In the genomic region with DNA sequence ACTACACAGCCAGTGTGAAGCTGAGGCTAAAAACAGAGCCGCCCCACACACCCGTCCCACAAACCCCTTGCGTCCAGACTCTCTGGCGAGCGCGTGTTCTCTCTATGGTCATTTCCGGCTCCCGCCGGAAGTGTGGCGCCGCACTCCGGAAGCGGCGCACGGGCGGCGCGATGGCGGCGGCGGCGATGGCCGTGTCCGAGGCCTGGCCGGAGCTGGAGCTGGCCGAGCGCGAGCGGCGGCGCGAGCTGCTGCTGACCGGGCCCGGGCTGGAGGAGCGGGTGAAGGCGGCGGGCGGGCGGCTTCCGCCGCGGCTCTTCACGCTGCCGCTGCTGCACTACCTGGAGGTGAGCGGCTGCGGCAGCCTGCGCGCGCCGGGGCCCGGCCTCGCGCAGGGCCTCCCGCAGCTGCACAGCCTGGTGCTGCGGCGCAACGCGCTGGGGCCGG, we compare ENCODE assay signal across 8 mouse cellular contexts. TPM values are rescaled to one million over a fixed set of nuclear protein-coding genes. Genes with fewer than 3 reads are reported as not detected.
A peak's percentile ranks its signal among the peaks of the same experiment; 100 is the strongest.
DNase-seq lines count a peak whose midpoint lies in the region; ATAC-seq and TF ChIP-seq lines count a peak whose summit lies in the region.

A gene (plus strand): TSS at position 86 of the 444 bp plus-strand sequence.

- peak within 1 kb of the TSS; percentile 93 for H3K27ac ChIP-seq in embryonic facial prominence, embryonic 10.5 days (replicated peaks)
- peak within 1 kb of the TSS; percentile 54 for H3K27ac ChIP-seq in intestine, postnatal 0 days (ENCODE audit: low read depth, low read length)
- H3K27ac ChIP-seq in limb, embryonic 13.5 days, result peak within 1 kb of the TSS; percentile 52; the same call in 1 of the 2 replicates
- peak within 1 kb of the TSS; percentile 72 for H3K27ac ChIP-seq in midbrain, embryonic 15.5 days

- peak; percentile 88 for ATAC-seq in granulocyte monocyte progenitor cell, adult 5-6 weeks (replicated peaks; ENCODE audit: poor library complexity, severe bottlenecking)
- ATAC-seq in intestine, postnatal 0 days, result peak; percentile 87
- peak; percentile 94 for ATAC-seq in limb, embryonic 13.5 days (ENCODE audit: low FRiP score, low read depth)
- ATAC-seq in midbrain, embryonic 15.5 days (replicated peaks), result peak; percentile 96

- H3K9me3 ChIP-seq in embryonic facial prominence, embryonic 10.5 days, result no peaks in the 10 kb centered on the region
- no peaks in the 10 kb centered on the region for H3K9me3 ChIP-seq in intestine, postnatal 0 days (ENCODE audit: control insufficient read depth)
- H3K9me3 ChIP-seq in limb, embryonic 13.5 days, result no peaks in the 10 kb centered on the region
- H3K9me3 ChIP-seq in midbrain, embryonic 15.5 days, result no peaks in the 10 kb centered on the region

- WGBS in embryonic facial prominence, embryonic 10.5 days, result under 1% methylated on average over 59 of the region's 59 CpGs
- under 1% methylated on average over 51 of the region's 59 CpGs for WGBS in intestine, postnatal 0 days
- under 1% methylated on average over 55 of the region's 59 CpGs for WGBS in limb, embryonic 13.5 days
- under 1% methylated on average over 59 of the region's 59 CpGs for WGBS in midbrain, embryonic 15.5 days

- H3K9ac ChIP-seq in intestine, postnatal 0 days (ENCODE audit: low read depth, low read length), result peak within 1 kb of the TSS; percentile 96
- peak within 1 kb of the TSS; percentile 98 for H3K9ac ChIP-seq in limb, embryonic 13.5 days
- peak within 1 kb of the TSS; percentile 75 for H3K9ac ChIP-seq in midbrain, embryonic 15.5 days

- H3K4me3 ChIP-seq in embryonic facial prominence, embryonic 10.5 days, result peak within 1 kb of the TSS; percentile 92
- peak within 1 kb of the TSS; percentile 97 for H3K4me3 ChIP-seq in intestine, postnatal 0 days (ENCODE audit: low read depth, low read length)
- peak within 1 kb of the TSS; percentile 100 for H3K4me3 ChIP-seq in limb, embryonic 13.5 days
- H3K4me3 ChIP-seq in midbrain, embryonic 15.5 days, result peak within 1 kb of the TSS; percentile 86

- no peaks in the 10 kb centered on the region for H3K27me3 ChIP-seq in embryonic facial prominence, embryonic 10.5 days (replicated peaks; ENCODE audit: low read depth, poor library complexity, severe bottlenecking)
- H3K27me3 ChIP-seq in intestine, postnatal 0 days (replicated peaks; ENCODE audit: control insufficient read depth, insufficient read depth, low read length), result no peaks in the 10 kb centered on the region
- H3K27me3 ChIP-seq in limb, embryonic 13.5 days, result no peaks in the 10 kb centered on the region
- H3K27me3 ChIP-seq in midbrain, embryonic 15.5 days (replicated peaks), result no peaks in the 10 kb centered on the region

- peak within 1 kb of the TSS; percentile 95 for H3K4me2 ChIP-seq in intestine, postnatal 0 days (replicated peaks; ENCODE audit: low read depth)
- peak within 1 kb of the TSS; percentile 99 for H3K4me2 ChIP-seq in limb, embryonic 13.5 days (replicated peaks)
- peak within 1 kb of the TSS; percentile 96 for H3K4me2 ChIP-seq in midbrain, embryonic 15.5 days

- TF ChIP-seq CTCF in intestine, postnatal 0 days (IDR thresholded peaks at IDR 0.05; ENCODE audit: low read depth), result no peak

- H3K4me1 ChIP-seq in embryonic facial prominence, embryonic 10.5 days, result peaks cover 29% of the 10 kb centered on the region
- peaks cover 6% of the 10 kb centered on the region; the same call in 1 of the 2 replicates for H3K4me1 ChIP-seq in intestine, postnatal 0 days (replicated peaks; ENCODE audit: control insufficient read depth, insufficient read depth, low read length)
- H3K4me1 ChIP-seq in limb, embryonic 13.5 days, result peaks cover 25% of the 10 kb centered on the region
- peaks cover 28% of the 10 kb centered on the region for H3K4me1 ChIP-seq in midbrain, embryonic 15.5 days

- H3K36me3 ChIP-seq in embryonic facial prominence, embryonic 10.5 days (replicated peaks), result peaks cover 41% of the 10 kb centered on the region
- H3K36me3 ChIP-seq in intestine, postnatal 0 days (ENCODE audit: control insufficient read depth, insufficient read depth), result peaks cover 25% of the 10 kb centered on the region
- H3K36me3 ChIP-seq in limb, embryonic 13.5 days, result peaks cover 40% of the 10 kb centered on the region
- peaks cover 22% of the 10 kb centered on the region for H3K36me3 ChIP-seq in midbrain, embryonic 15.5 days (replicated peaks)

- peak; percentile 79 for DNase-seq in 3T3-L1 (ENCODE audit: low read depth, low spot score)
- DNase-seq in adrenal gland, postnatal 14 days, result peak; percentile 90
- DNase-seq in embryonic facial prominence, embryonic 10.5 days (ENCODE audit: low spot score), result peak; percentile 89
- DNase-seq in spleen, adult 18-20 months, result peak; percentile 65 to 75

RNA-seq across cellular contexts. Expression of the gene that starts here (rescaled TPM):
- 39.8 and 44.3 TPM in 2 replicates for total RNA-seq in adrenal gland, postnatal 14 days (2021)
- polyA plus RNA-seq in embryonic facial prominence, embryonic 10.5 days (2016; fragmentation: Nextera tagmentation; extraction: Ambion mirVana), result 24.9 and 27.3 TPM in 2 replicates
- total RNA-seq in granulocyte monocyte progenitor cell, adult 5-6 weeks (2014; fragmentation: Nextera tagmentation), result 15.7 and 22.7 TPM in 2 replicates
- 23.5 and 32.4 TPM in 2 replicates for total RNA-seq in granulocyte monocyte progenitor cell, adult 5-6 weeks (2017)
- 13.1 and 15.8 TPM in 2 replicates for polyA plus RNA-seq in intestine, postnatal 0 days (2015; fragmentation: Nextera tagmentation; extraction: Ambion mirVana)
- polyA plus RNA-seq in limb, embryonic 13.5 days (2015; fragmentation: Nextera tagmentation; extraction: Ambion mirVana), result 19.6 and 20.5 TPM in 2 replicates
- polyA plus RNA-seq in midbrain, embryonic 15.5 days (2015; fragmentation: Nextera tagmentation; extraction: Ambion mirVana), result 23.1 and 25.6 TPM in 2 replicates

Comparison
In these comparisons a context has a peak if more than half of its experiments do, and no peak if none do; other contexts are left out.
1. Peak in every context shown above with its lines: DNase-seq, ATAC-seq, H3K4me3 ChIP-seq and H3K27ac ChIP-seq.